Mouse (Mus musculus) lung, postnatal 4 days (tissue): Measurements from ENCODE around the gene Gm15114.
"Not testable (repeated sequence)": the region's sequence is repeated elsewhere in the genome, so short reads cannot be mapped to it uniquely, and the experiment has no call there.

ENCODE experiments used
- DNase-seq, 2 experiments: peaks; one replicate each; pipeline ENCODE4 v3.0.0; 2021

Gm15114 gene

GRCm38 (mm10) chrX:148488649-148489048, at the start of gene Gm15114:
Gm15114 (plus strand) TSS chrX:148488949.
- DNase-seq, result not testable (repeated sequence)
